Mouse (Mus musculus): Measurements from ENCODE around the gene Plppr3. TPM values are rescaled to one million over a fixed set of nuclear protein-coding genes. Genes with fewer than 3 reads are reported as not detected.

Plppr3 gene
- total RNA-seq, 2 experiments from 2014 or later, result 0.16 to 0.50 TPM

GRCm38 (mm10) chr10:79906712-79907111, 32.3 kb upstream of the Plppr3 start:
- no peak for DNase-seq

GRCm38 (mm10) chr10:79900951-79901410, 26.5 kb upstream of the Plppr3 start:
- DNase-seq, result no peak

GRCm38 (mm10) chr10:79897316-79898245, 23.1 kb upstream of the Plppr3 start:
- peak in 1 of 2 experiments; percentile 56 for DNase-seq

GRCm38 (mm10) chr10:79896814-79897213, 22.4 kb upstream of the Plppr3 start:
- no peak for DNase-seq

- no peak for DNase-seq
Observed at GRCm38 (mm10) chr10:79896306-79896705, 21.9 kb upstream of the Plppr3 start.

GRCm38 (mm10) chr10:79892451-79893118, 18.2 kb upstream of the Plppr3 start:
- peak; percentile 83 to 87 for DNase-seq

GRCm38 (mm10) chr10:79890670-79891069, 16.2 kb upstream of the Plppr3 start, which contains the start of gene Cfd:
TSS of gene Cfd (plus strand) at chr10:79890853.
- no peak for DNase-seq

GRCm38 (mm10) chr10:79889386-79889785, 15.0 kb upstream of the Plppr3 start:
- peak; percentile 51 to 71 for DNase-seq

GRCm38 (mm10) chr10:79886611-79887010, 12.2 kb upstream of the Plppr3 start:
- no peak for DNase-seq

GRCm38 (mm10) chr10:79886054-79886453, 11.6 kb upstream of the Plppr3 start, which contains the start of gene Elane:
TSS of gene Elane (plus strand) at chr10:79886247.
- no peak for DNase-seq

GRCm38 (mm10) chr10:79884938-79885337, 10.5 kb upstream of the Plppr3 start:
- peak; percentile 53 to 70 for DNase-seq

GRCm38 (mm10) chr10:79884446-79884845, 10.0 kb upstream of the Plppr3 start:
- peak; percentile 86 to 87 for DNase-seq

- DNase-seq, result peak; percentile 85 to 88
Observed at GRCm38 (mm10) chr10:79883297-79884084, 9.1 kb upstream of the Plppr3 start.

GRCm38 (mm10) chr10:79881981-79882380, 7.5 kb upstream of the Plppr3 start:
- DNase-seq, result peak; percentile 52 to 56

GRCm38 (mm10) chr10:79880721-79881120, 6.3 kb upstream of the Plppr3 start:
- no peak for DNase-seq

- DNase-seq, result no peak
Observed at GRCm38 (mm10) chr10:79879527-79879926, 5.1 kb upstream of the Plppr3 start.

- peak in 1 of 2 experiments; percentile 66 for DNase-seq
Observed at GRCm38 (mm10) chr10:79877757-79878156, 3.3 kb upstream of the Plppr3 start.

- DNase-seq, result no peak
Observed at GRCm38 (mm10) chr10:79877174-79877573, 2.7 kb upstream of the Plppr3 start.

- DNase-seq, result no peak
Observed at GRCm38 (mm10) chr10:79873715-79874289, 632 bp downstream of the Plppr3 start.

- DNase-seq, result no peak
Observed at GRCm38 (mm10) chr10:79873313-79873712, 1.1 kb downstream of the Plppr3 start.

GRCm38 (mm10) chr10:79872862-79873261, 1.6 kb downstream of the Plppr3 start:
- DNase-seq, result no peak

- no peak for DNase-seq
Observed at GRCm38 (mm10) chr10:79871845-79872244, 2.6 kb downstream of the Plppr3 start.

Measured in adrenal gland, postnatal 36 days (tissue).